ENCODE assay signal across 12 mouse cellular contexts in the genomic region with DNA sequence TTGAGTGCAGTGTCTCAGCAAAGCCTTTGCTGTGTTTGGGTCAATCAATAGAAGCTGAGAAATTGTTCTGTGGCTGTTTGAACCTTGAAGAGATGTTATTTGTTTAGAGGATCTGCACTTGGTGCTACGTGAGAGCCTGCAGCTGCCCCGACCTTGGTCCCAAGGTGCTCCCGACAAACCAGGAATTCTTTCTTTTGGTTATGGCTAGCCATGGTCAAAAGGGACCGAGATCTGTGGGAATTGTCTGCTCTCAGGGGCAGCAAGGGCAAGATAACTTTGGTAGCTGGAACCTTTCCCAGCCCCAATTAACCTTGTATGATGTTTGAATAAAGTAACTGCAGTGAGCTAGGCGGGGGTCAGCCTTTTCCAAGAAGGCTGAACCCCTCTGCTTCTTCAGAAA.
"Had no signal": no experiment of that assay in that cellular context is flagged by ENCODE, and none has a peak within 500 bp of the region (broad histone marks: within the 10 kb centered on the region; RNA-seq: fewer than 3 reads in every experiment).

No protein-coding gene starts in this region.

- DNase-seq: left cerebral cortex, postnatal 4 days; liver; liver, embryonic 13.5 days; liver, postnatal 0 days; lung, adult 18-20 months; lung, adult 2 months; lung, embryonic 14.5 days; lung, postnatal 10 days; lung, postnatal 14 days; lung, postnatal 36 days; lung, postnatal 4 days; midbrain, embryonic 14.5 days had no signal
